Mouse (Mus musculus) mouse embryonic stem cell (cell line): Measurements from ENCODE around the gene Abcd4.

Experiments
- in situ Hi-C, 2 experiments: fragments of 300-500 bp; cut with MboI; formaldehyde crosslinking; loops; 1 replicate in 1 of 2; 3 replicates in 1 of 2; pipeline ENCODE4 v1.14.3; 2019 to 2020; ENCODE audit warnings: low sequenced_read_pairs in 2 of 2, low pct_unique_long_range_greater_than_20kb in 1 of 2, mixed read lengths in 1 of 2; ENCODE audit not compliant: unreplicated experiment in 1 of 2

Abcd4 gene

GRCm38 (mm10) chr12:84577768-84578439 lies 39.3 kb downstream of the Abcd4 start:
- in situ Hi-C loops = no loop called here

GRCm38 (mm10) chr12:84573094-84573493 lies 44.1 kb downstream of the Abcd4 start:
- in situ Hi-C loops = no loop called here

GRCm38 (mm10) chr12:84572341-84572720 lies 44.9 kb downstream of the Abcd4 start:
- in situ Hi-C loops = no loop called here

- in situ Hi-C loops = no loop called here
Observed at GRCm38 (mm10) chr12:84571466-84572340, 45.5 kb downstream of the Abcd4 start.

GRCm38 (mm10) chr12:84570694-84571415 lies 46.4 kb downstream of the Abcd4 start:
- in situ Hi-C loops = no loop called here

- in situ Hi-C loops = no loop called here
Observed at GRCm38 (mm10) chr12:84569976-84570693, 47.1 kb downstream of the Abcd4 start.

- in situ Hi-C loops = no loop called here
Observed at GRCm38 (mm10) chr12:84569336-84569970, 47.8 kb downstream of the Abcd4 start, which contains the start of gene Vsx2. TSS of gene Vsx2 (plus strand) at chr12:84569762.

- in situ Hi-C loops = no loop called here
Observed at GRCm38 (mm10) chr12:84567576-84567975, 49.6 kb downstream of the Abcd4 start.

GRCm38 (mm10) chr12:84562558-84562957 lies 54.7 kb downstream of the Abcd4 start:
- in situ Hi-C loops = no loop called here

- in situ Hi-C loops = no loop called here
Observed at GRCm38 (mm10) chr12:84555218-84555617, 62.0 kb downstream of the Abcd4 start.
